Mouse (Mus musculus): ENCODE results near the gene Gldc. TPM values are rescaled to one million over a fixed set of nuclear protein-coding genes. Genes with fewer than 3 reads are reported as not detected.

Gene Gldc
- polyA plus RNA-seq, 1 experiment from 2014 or later = 24.7 TPM

GRCm38 (mm10) chr19:30115606-30116005 is 59.6 kb downstream of the Gldc start:
- Histone ChIP-seq H3K36me3 (peaks cover 36% of the 10 kb centered on the region), H3K4me1 (peaks cover 56% of the 10 kb centered on the region), H3K27me3 (ENCODE audit: low read depth, poor library complexity, severe bottlenecking) (no peaks in the 10 kb centered on the region), H3K9me3 (replicated peaks) (no peaks in the 10 kb centered on the region), H3K4me3 (no peak overlapping the region), H3K27ac (replicated peaks) (0 out of 2 replicates have a peak overlapping the region, but pooled peaks have one; percentile 70)
- 91% methylated on average over 5 of the region's 5 CpGs for WGBS
- no peak for DNase-seq (ENCODE audit: low spot score)

DNA sequence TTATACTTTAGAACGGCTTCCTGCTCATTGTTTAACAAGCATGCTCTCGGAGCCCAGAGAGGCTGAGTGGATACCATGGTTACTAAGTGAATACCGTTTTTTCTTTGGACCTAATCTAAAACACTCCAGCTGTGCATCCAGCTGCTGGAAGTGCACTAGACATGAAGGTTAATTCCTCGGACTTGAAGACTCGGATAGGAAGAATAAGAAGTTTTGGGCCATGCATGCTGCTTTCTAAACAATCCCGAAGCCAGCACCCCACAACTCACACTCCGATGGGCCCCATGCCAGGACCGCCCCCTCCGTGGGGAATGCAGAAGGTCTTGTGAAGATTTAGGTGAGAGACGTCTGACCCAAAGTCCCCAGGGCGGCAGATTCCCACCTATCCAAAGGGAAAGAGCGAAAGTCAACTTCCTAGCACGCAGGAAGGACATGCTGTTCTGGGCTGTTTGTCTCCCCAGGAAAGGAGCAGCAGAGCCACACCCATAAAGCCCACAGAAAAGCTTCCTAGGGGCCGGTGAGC is 60.2 kb downstream of the Gldc start:
- peak overlapping the region; percentile 70; the same call in 1 of the 2 replicates for H3K27ac ChIP-seq (replicated peaks)
- DNase-seq (ENCODE audit: low spot score) = no peak
- no peaks in the 10 kb centered on the region for H3K27me3 ChIP-seq (ENCODE audit: low read depth, poor library complexity, severe bottlenecking)
- peak overlapping the region; percentile 14; the same call in 1 of the 2 replicates for H3K4me3 ChIP-seq
- H3K4me1 ChIP-seq = peaks cover 53% of the 10 kb centered on the region
- 54% methylated on average over 14 of the region's 14 CpGs for WGBS
- H3K9me3 ChIP-seq (replicated peaks) = no peaks in the 10 kb centered on the region
- H3K36me3 ChIP-seq = peaks cover 40% of the 10 kb centered on the region

DNA sequence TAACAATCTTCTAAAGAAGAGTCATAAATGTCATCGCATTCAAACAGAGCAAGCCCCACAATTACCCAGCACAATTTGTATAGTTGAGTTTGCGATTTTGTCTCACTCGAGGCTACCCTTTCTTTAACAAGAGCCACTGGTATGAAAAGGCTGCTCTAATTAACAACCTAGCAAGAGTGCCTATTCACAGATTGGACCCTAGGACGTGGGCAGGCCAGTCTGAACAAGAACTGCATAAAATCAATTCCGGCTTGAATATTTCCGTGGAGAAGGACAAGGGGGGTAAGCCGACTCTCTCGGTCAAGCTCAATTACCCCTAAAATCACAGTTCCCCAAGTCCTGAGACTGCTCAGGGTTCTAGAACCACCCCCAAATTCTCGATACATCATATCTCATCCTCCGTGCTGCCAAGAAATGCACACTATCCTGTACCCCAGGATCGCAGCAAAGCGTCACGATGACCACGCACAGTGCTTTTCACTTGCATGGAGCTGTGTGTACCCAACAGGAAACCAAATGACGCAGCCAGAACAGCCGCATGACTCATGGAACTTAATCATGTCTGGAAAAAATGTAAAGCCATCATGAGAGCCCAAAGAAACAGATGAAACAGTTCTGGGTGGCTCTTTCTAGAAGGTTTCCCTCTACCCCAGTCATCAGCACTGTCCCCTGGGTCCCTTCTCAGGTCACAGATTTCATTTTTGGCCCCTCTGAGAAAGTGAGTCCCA is 62.1 kb downstream of the Gldc start:
- peaks cover 35% of the 10 kb centered on the region for H3K4me1 ChIP-seq
- no peak overlapping the region for H3K4me3 ChIP-seq
- no peaks in the 10 kb centered on the region for H3K9me3 ChIP-seq (replicated peaks)
- peaks cover 35% of the 10 kb centered on the region for H3K36me3 ChIP-seq
- no peaks in the 10 kb centered on the region for H3K27me3 ChIP-seq (ENCODE audit: low read depth, poor library complexity, severe bottlenecking)
- DNase-seq (ENCODE audit: low spot score) = no peak
- 91% methylated on average over 16 of the region's 16 CpGs for WGBS
- H3K27ac ChIP-seq (replicated peaks) = no peak overlapping the region

GRCm38 (mm10) chr19:30111421-30111820 is 63.8 kb downstream of the Gldc start:
- peaks cover 24% of the 10 kb centered on the region for H3K4me1 ChIP-seq
- H3K36me3 ChIP-seq = peaks cover 36% of the 10 kb centered on the region
- 94% methylated on average over 3 of the region's 3 CpGs for WGBS
- H3K27ac ChIP-seq (replicated peaks) = no peak overlapping the region
- no peak overlapping the region for H3K4me3 ChIP-seq
- H3K9me3 ChIP-seq (replicated peaks) = no peaks in the 10 kb centered on the region
- no peak for DNase-seq (ENCODE audit: low spot score)
- H3K27me3 ChIP-seq (ENCODE audit: low read depth, poor library complexity, severe bottlenecking) = no peaks in the 10 kb centered on the region

DNA sequence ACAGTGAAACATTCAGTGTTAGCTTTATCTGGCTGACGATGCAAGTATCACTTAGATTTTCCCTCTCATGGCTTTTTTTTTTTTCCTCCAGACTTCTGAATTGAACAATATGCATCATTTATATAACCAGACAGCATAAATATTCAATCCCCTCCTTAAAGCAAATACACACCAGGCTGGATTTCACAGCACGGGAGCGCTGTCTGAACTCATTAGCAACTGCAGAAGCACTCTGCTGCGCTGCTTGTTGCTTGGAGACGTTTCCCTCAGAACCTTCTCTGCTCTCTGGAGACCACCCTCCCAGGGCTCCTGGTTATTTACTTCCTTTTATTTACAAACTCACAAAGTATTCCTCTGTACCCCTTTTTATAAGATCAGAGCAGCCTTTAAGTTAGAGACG is 66.1 kb downstream of the Gldc start:
- no peaks in the 10 kb centered on the region for H3K9me3 ChIP-seq (replicated peaks)
- no peak overlapping the region for H3K4me3 ChIP-seq
- DNase-seq (ENCODE audit: low spot score) = no peak
- peaks cover 5% of the 10 kb centered on the region for H3K4me1 ChIP-seq
- H3K27me3 ChIP-seq (ENCODE audit: low read depth, poor library complexity, severe bottlenecking) = no peaks in the 10 kb centered on the region
- WGBS = 81% methylated on average over 6 of the region's 6 CpGs
- H3K36me3 ChIP-seq = peaks cover 41% of the 10 kb centered on the region
- no peak overlapping the region for H3K27ac ChIP-seq (replicated peaks)

GRCm38 (mm10) chr19:30108616-30109015 is 66.6 kb downstream of the Gldc start:
- no peak overlapping the region for H3K4me3 ChIP-seq
- peaks cover 40% of the 10 kb centered on the region for H3K36me3 ChIP-seq
- no peaks in the 10 kb centered on the region for H3K27me3 ChIP-seq (ENCODE audit: low read depth, poor library complexity, severe bottlenecking)
- DNase-seq (ENCODE audit: low spot score) = no peak
- H3K4me1 ChIP-seq = peaks cover 3% of the 10 kb centered on the region; the same call in 1 of the 2 replicates
- H3K27ac ChIP-seq (replicated peaks) = no peak overlapping the region; the same call in 1 of the 2 replicates
- no peaks in the 10 kb centered on the region for H3K9me3 ChIP-seq (replicated peaks)

GRCm38 (mm10) chr19:30107221-30107845 is 67.9 kb downstream of the Gldc start:
- 84% methylated on average over 10 of the region's 10 CpGs for WGBS
- Histone ChIP-seq H3K27ac (replicated peaks) (no peak overlapping the region), H3K9me3 (replicated peaks) (no peaks in the 10 kb centered on the region), H3K4me3 (no peak overlapping the region), H3K36me3 (peaks cover 40% of the 10 kb centered on the region), H3K27me3 (ENCODE audit: low read depth, poor library complexity, severe bottlenecking) (no peaks in the 10 kb centered on the region), H3K4me1 (peaks cover 3% of the 10 kb centered on the region; the same call in 1 of the 2 replicates)
- no peak for DNase-seq (ENCODE audit: low spot score)

- DNase-seq (ENCODE audit: low spot score) = no peak
- Histone ChIP-seq H3K9me3 (replicated peaks) (peaks cover 4% of the 10 kb centered on the region; the same call in 1 of the 2 replicates), H3K4me1 (peaks cover 3% of the 10 kb centered on the region; the same call in 1 of the 2 replicates), H3K4me3 (no peak overlapping the region), H3K36me3 (peaks cover 51% of the 10 kb centered on the region), H3K27ac (replicated peaks) (no peak overlapping the region), H3K27me3 (ENCODE audit: low read depth, poor library complexity, severe bottlenecking) (no peaks in the 10 kb centered on the region)
- WGBS = 91% methylated on average over 6 of the region's 6 CpGs
Observed at GRCm38 (mm10) chr19:30105045-30105842, 70.0 kb downstream of the Gldc start.

DNA sequence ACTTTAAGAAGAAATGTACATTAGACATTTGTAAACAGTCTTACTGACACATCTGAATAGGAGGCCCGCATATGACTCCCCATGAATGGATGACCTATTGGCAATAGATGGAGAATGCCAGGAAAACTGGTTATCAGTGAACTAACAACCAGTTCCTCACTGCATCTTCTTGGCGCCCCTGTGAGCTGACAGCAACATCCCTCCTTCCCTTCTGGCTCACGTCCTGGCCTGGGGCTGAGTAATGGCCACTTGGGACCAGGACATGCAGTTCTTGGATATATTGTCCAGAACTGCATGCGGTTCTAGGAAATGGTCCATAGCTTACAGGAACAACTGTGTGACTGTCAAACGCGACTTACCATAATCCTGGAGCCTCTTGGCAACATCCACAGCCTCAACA is 72.6 kb downstream of the Gldc start:
- no peak for DNase-seq (ENCODE audit: low spot score)
- 92% methylated on average over 6 of the region's 6 CpGs for WGBS
- H3K27ac ChIP-seq (replicated peaks) = no peak overlapping the region
- peaks cover 67% of the 10 kb centered on the region for H3K36me3 ChIP-seq
- peaks cover 18% of the 10 kb centered on the region for H3K9me3 ChIP-seq (replicated peaks)
- H3K4me3 ChIP-seq = no peak overlapping the region
- H3K4me1 ChIP-seq = peaks cover 1% of the 10 kb centered on the region; the same call in 1 of the 2 replicates
- no peaks in the 10 kb centered on the region for H3K27me3 ChIP-seq (ENCODE audit: low read depth, poor library complexity, severe bottlenecking)

GRCm38 (mm10) chr19:30100571-30100970 is 74.7 kb downstream of the Gldc start:
- peaks cover 78% of the 10 kb centered on the region for H3K36me3 ChIP-seq
- H3K9me3 ChIP-seq (replicated peaks) = peaks cover 18% of the 10 kb centered on the region
- H3K27ac ChIP-seq (replicated peaks) = no peak overlapping the region
- H3K4me1 ChIP-seq = no peaks in the 10 kb centered on the region
- WGBS = 95% methylated on average over 12 of the region's 12 CpGs
- no peak overlapping the region for H3K4me3 ChIP-seq
- DNase-seq (ENCODE audit: low spot score) = no peak
- H3K27me3 ChIP-seq (ENCODE audit: low read depth, poor library complexity, severe bottlenecking) = no peaks in the 10 kb centered on the region

DNA sequence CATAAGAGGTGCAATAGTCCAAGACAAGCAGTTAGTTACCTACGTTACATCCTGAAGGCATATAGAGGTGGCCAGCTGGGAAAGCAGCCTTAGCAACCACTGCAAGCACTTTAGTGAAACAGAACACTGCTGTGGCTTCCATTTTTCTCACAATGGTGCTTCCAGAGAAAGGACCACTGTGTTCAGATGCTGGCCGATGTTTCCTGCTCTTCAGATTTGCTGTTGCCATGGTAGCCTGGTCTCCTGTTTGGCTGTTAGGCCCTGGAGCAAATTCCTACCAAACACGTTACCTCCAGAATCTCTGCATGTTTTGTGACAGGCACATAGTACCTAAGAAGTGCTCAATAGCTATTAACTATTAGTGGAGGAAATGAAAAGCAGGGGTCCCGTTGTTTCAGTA is 78.2 kb downstream of the Gldc start:
- DNase-seq (ENCODE audit: low spot score) = no peak
- H3K27ac ChIP-seq (replicated peaks) = no peak overlapping the region
- 93% methylated on average over 4 of the region's 4 CpGs for WGBS
- H3K9me3 ChIP-seq (replicated peaks) = peaks cover 18% of the 10 kb centered on the region
- no peaks in the 10 kb centered on the region for H3K4me1 ChIP-seq
- H3K36me3 ChIP-seq = peaks cover 99% of the 10 kb centered on the region
- H3K4me3 ChIP-seq = no peak overlapping the region
- no peaks in the 10 kb centered on the region for H3K27me3 ChIP-seq (ENCODE audit: low read depth, poor library complexity, severe bottlenecking)

- Histone ChIP-seq H3K36me3 (peaks cover 100% of the 10 kb centered on the region), H3K27ac (replicated peaks) (no peak overlapping the region), H3K4me3 (no peak overlapping the region), H3K27me3 (ENCODE audit: low read depth, poor library complexity, severe bottlenecking) (no peaks in the 10 kb centered on the region), H3K4me1 (no peaks in the 10 kb centered on the region), H3K9me3 (replicated peaks) (peaks cover 18% of the 10 kb centered on the region)
- WGBS = 70% methylated on average over 3 of the region's 3 CpGs
- no peak for DNase-seq (ENCODE audit: low spot score)
Observed at GRCm38 (mm10) chr19:30096186-30096585, 79.0 kb downstream of the Gldc start.

Data from midbrain, embryonic 10.5 days (tissue).